Mouse (Mus musculus) ES-Bruce4 (cell line): Measurements from ENCODE around the gene Stxbp5.

Experiments used
- CTCF ChIP-seq: IDR thresholded peaks from one replicate; pipeline ENCODE4 v1.8.1; 2011; ENCODE audit warnings: low read depth, low read length
- EP300 ChIP-seq: IDR thresholded peaks from 2 replicates; pipeline ENCODE4 v1.6.1; 2011; ENCODE audit warnings: low read depth, low read length; ENCODE audit not compliant: insufficient read depth
- POLR2A ChIP-seq: IDR thresholded peaks from one replicate; pipeline ENCODE4 v1.8.1; 2011; ENCODE audit warnings: low read length; ENCODE audit not compliant: insufficient read depth

DNA sequence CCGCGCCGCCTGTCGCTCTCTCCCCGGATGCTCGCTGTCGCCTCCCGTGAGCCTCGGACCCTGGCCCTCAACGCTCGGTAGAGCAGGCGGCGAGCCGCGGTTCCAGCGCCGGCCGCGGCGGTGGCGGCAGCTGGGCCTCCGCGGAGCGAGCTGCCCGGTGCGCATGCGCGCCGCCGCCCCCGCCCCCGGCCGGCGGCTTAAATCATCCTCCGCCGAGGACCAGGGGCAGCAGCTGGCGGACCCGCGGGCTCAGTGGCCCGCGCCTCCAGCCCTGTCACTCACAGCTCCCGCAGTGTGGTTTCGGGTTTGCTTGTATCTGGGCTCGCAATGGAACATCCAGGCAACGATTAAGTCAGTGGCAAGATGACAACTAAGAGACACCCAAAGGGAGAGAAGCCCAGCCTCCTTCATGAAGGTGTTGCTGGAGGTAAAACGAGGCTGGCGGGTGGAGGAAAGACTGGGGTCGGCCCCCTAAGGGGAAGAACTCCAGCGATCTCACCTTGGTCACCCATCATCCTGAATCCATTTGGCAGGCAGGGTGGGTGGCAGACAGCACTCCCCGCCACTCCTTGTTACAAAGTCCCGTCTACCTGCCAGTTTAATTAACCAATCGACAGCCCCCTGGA lies at the start of gene Stxbp5:
- TF ChIP-seq EP300 (no peak), CTCF (no peak), POLR2A (no peak)
